Mouse (Mus musculus) forebrain, embryonic 15.5 days (tissue): ENCODE measurements around the gene Serpinb13. TPM values are rescaled to one million over a fixed set of nuclear protein-coding genes. Genes with fewer than 3 reads are reported as not detected.

Experiments
- ATAC-seq: fragments of 200-750 bp; cut with Nextera tagmentation; replicated peaks from 2 replicates; pipeline ENCODE4 v1.8.0; 2017; ENCODE audit warnings: mild to moderate bottlenecking, moderate TSS enrichment, moderate library complexity
- H3K27ac ChIP-seq: fragments of 300-500 bp; sonication (generic); replicated peaks from 2 replicates; pipeline ENCODE4 v1.5.1; 2015; ENCODE audit warnings: mild to moderate bottlenecking, inconsistent platforms
- H3K27me3 ChIP-seq: fragments of 300-500 bp; sonication (generic); 2 replicates; pipeline ENCODE4 v1.6.1; 2015; ENCODE audit warnings: inconsistent platforms
- H3K36me3 ChIP-seq: fragments of 300-500 bp; sonication (generic); 2 replicates; pipeline ENCODE4 v1.6.1; 2015; ENCODE audit warnings: mild to moderate bottlenecking, inconsistent platforms
- H3K4me1 ChIP-seq: fragments of 300-500 bp; sonication (generic); 2 replicates; pipeline ENCODE4 v1.6.1; 2015; ENCODE audit warnings: inconsistent platforms
- H3K4me2 ChIP-seq: fragments of 300-500 bp; sonication (generic); replicated peaks from 2 replicates; pipeline ENCODE4 v1.6.1; 2015; ENCODE audit warnings: mild to moderate bottlenecking, inconsistent platforms
- H3K4me3 ChIP-seq: fragments of 300-500 bp; sonication (generic); 2 replicates; pipeline ENCODE4 v1.5.1; 2015; ENCODE audit warnings: mild to moderate bottlenecking, inconsistent platforms
- H3K9ac ChIP-seq: fragments of 300-500 bp; sonication (generic); replicated peaks from 2 replicates; pipeline ENCODE4 v1.6.1; 2015; ENCODE audit warnings: mild to moderate bottlenecking, inconsistent platforms
- H3K9me3 ChIP-seq: fragments of 300-500 bp; sonication (generic); 2 replicates; pipeline ENCODE4 v1.6.1; 2016; ENCODE audit warnings: inconsistent platforms
- WGBS: fragments of 180-500 bp; shearing (Covaris S2); methylation state at CpG from one replicate; pipeline ENCODE4 v1.1.7; 2015; ENCODE audit warnings: mixed read lengths; 5-methylcytosine and 5-hydroxymethylcytosine counted together
- polyA plus RNA-seq: library from polyadenylated mRNA; unstranded; fragments of >200 nt; fragmentation: Nextera tagmentation; extraction: Ambion mirVana; gene quantifications from 2 replicates; pipeline ENCODE4 v1.2.1, GENCODE M21; 2015

The Serpinb13 gene
- not detected in 2 replicates for polyA plus RNA-seq

- H3K9me3 ChIP-seq = no peaks in the 10 kb centered on the region
- H3K27me3 ChIP-seq = no peaks in the 10 kb centered on the region
- no peak within 1 kb of the TSS for H3K4me2 ChIP-seq
- H3K27ac ChIP-seq = no peak within 1 kb of the TSS
- H3K36me3 ChIP-seq = no peaks in the 10 kb centered on the region
- H3K4me1 ChIP-seq = no peaks in the 10 kb centered on the region
- H3K9ac ChIP-seq = no peak within 1 kb of the TSS
- no peak for ATAC-seq
- no peak within 1 kb of the TSS for H3K4me3 ChIP-seq
Observed at GRCm38 (mm10) chr1:106980684-106981083, at the start of gene Serpinb13. Gene Serpinb13, plus strand, starts transcription at chr1:106980984.

- Histone ChIP-seq H3K4me1 (no peaks in the 10 kb centered on the region), H3K36me3 (no peaks in the 10 kb centered on the region), H3K27ac (no peak overlapping the region), H3K9ac (no peak overlapping the region), H3K27me3 (no peaks in the 10 kb centered on the region), H3K4me2 (no peak overlapping the region), H3K4me3 (no peak overlapping the region), H3K9me3 (no peaks in the 10 kb centered on the region)
- WGBS = 86% methylated on average over 4 of the region's 4 CpGs
- no peak for ATAC-seq
Observed at GRCm38 (mm10) chr1:106931954-106932353, 48.8 kb upstream of the Serpinb13 start.

- Histone ChIP-seq H3K4me1 (no peaks in the 10 kb centered on the region), H3K27me3 (no peaks in the 10 kb centered on the region)
- ATAC-seq = no peak
Observed at GRCm38 (mm10) chr1:106933658-106934057, 47.1 kb upstream of the Serpinb13 start.

GRCm38 (mm10) chr1:106934265-106934664, 46.5 kb upstream of the Serpinb13 start, which contains the start of gene Serpinb12:
Gene Serpinb12, plus strand, starts transcription at chr1:106934449.
- H3K9ac ChIP-seq = no peak within 1 kb of the TSS
- H3K4me3 ChIP-seq = no peak within 1 kb of the TSS
- ATAC-seq = no peak
- no peaks in the 10 kb centered on the region for H3K9me3 ChIP-seq
- H3K36me3 ChIP-seq = no peaks in the 10 kb centered on the region
- no peaks in the 10 kb centered on the region for H3K4me1 ChIP-seq
- H3K27ac ChIP-seq = no peak within 1 kb of the TSS
- no peaks in the 10 kb centered on the region for H3K27me3 ChIP-seq
- WGBS = 80% methylated on average over 6 of the region's 6 CpGs
- no peak within 1 kb of the TSS for H3K4me2 ChIP-seq

More at GRCm38 (mm10) chr1:106933658-106934057, 47.1 kb upstream of the Serpinb13 start:
- Histone ChIP-seq H3K4me3 (no peak overlapping the region), H3K4me2 (no peak overlapping the region), H3K27ac (no peak overlapping the region), H3K9ac (no peak overlapping the region), H3K36me3 (no peaks in the 10 kb centered on the region), H3K9me3 (no peaks in the 10 kb centered on the region)

- no peak for ATAC-seq
- H3K4me3 ChIP-seq = no peak overlapping the region
- H3K4me2 ChIP-seq = no peak overlapping the region
- H3K4me1 ChIP-seq = no peaks in the 10 kb centered on the region
- H3K27me3 ChIP-seq = no peaks in the 10 kb centered on the region
- H3K27ac ChIP-seq = no peak overlapping the region
- H3K9ac ChIP-seq = no peak overlapping the region
- no peaks in the 10 kb centered on the region for H3K9me3 ChIP-seq
- H3K36me3 ChIP-seq = no peaks in the 10 kb centered on the region
- WGBS = 76% methylated on average over 1 of the region's 1 CpGs
Observed at GRCm38 (mm10) chr1:106947217-106947616, 33.6 kb upstream of the Serpinb13 start.

- Histone ChIP-seq H3K36me3 (no peaks in the 10 kb centered on the region), H3K27ac (no peak overlapping the region), H3K9ac (no peak overlapping the region), H3K4me1 (no peaks in the 10 kb centered on the region), H3K27me3 (no peaks in the 10 kb centered on the region), H3K9me3 (no peaks in the 10 kb centered on the region), H3K4me2 (no peak overlapping the region), H3K4me3 (no peak overlapping the region)
- 81% methylated on average over 3 of the region's 3 CpGs for WGBS
- ATAC-seq = no peak
Observed at GRCm38 (mm10) chr1:106959981-106960380, 20.8 kb upstream of the Serpinb13 start.

GRCm38 (mm10) chr1:106961023-106961422, 19.8 kb upstream of the Serpinb13 start:
- Histone ChIP-seq H3K27me3 (no peaks in the 10 kb centered on the region), H3K9me3 (no peaks in the 10 kb centered on the region), H3K4me3 (no peak overlapping the region), H3K4me1 (no peaks in the 10 kb centered on the region), H3K9ac (no peak overlapping the region), H3K36me3 (no peaks in the 10 kb centered on the region), H3K27ac (no peak overlapping the region), H3K4me2 (no peak overlapping the region)
- WGBS = 39% methylated on average over 3 of the region's 3 CpGs
- ATAC-seq = no peak

GRCm38 (mm10) chr1:106983092-106983491, 2.3 kb downstream of the Serpinb13 start:
- no peaks in the 10 kb centered on the region for H3K36me3 ChIP-seq
- H3K9me3 ChIP-seq = no peaks in the 10 kb centered on the region
- H3K9ac ChIP-seq = no peak overlapping the region
- no peak overlapping the region for H3K4me3 ChIP-seq
- no peaks in the 10 kb centered on the region for H3K4me1 ChIP-seq
- WGBS = 100% methylated on average over 1 of the region's 1 CpGs
- no peak overlapping the region for H3K27ac ChIP-seq
- no peak overlapping the region for H3K4me2 ChIP-seq
- ATAC-seq = no peak
- H3K27me3 ChIP-seq = no peaks in the 10 kb centered on the region

- H3K4me1 ChIP-seq = no peaks in the 10 kb centered on the region
- no peak overlapping the region for H3K9ac ChIP-seq
- H3K27ac ChIP-seq = no peak overlapping the region
- no peaks in the 10 kb centered on the region for H3K36me3 ChIP-seq
- no peak overlapping the region for H3K4me3 ChIP-seq
- H3K27me3 ChIP-seq = no peaks in the 10 kb centered on the region
- WGBS = 68% methylated on average over 2 of the region's 2 CpGs
- H3K9me3 ChIP-seq = no peaks in the 10 kb centered on the region
- ATAC-seq = no peak
- H3K4me2 ChIP-seq = no peak overlapping the region
Observed at GRCm38 (mm10) chr1:106983865-106984264, 3.1 kb downstream of the Serpinb13 start.

GRCm38 (mm10) chr1:107000424-107000823, 19.6 kb downstream of the Serpinb13 start:
- no peak overlapping the region for H3K4me3 ChIP-seq
- H3K36me3 ChIP-seq = no peaks in the 10 kb centered on the region
- no peaks in the 10 kb centered on the region for H3K27me3 ChIP-seq
- no peak overlapping the region for H3K27ac ChIP-seq
- H3K4me2 ChIP-seq = no peak overlapping the region
- 0 out of 2 replicates have a peak, but pooled peaks have one; percentile 32 for ATAC-seq
- no peak overlapping the region for H3K9ac ChIP-seq
- H3K9me3 ChIP-seq = no peaks in the 10 kb centered on the region
- no peaks in the 10 kb centered on the region for H3K4me1 ChIP-seq
- 71% methylated on average over 13 of the region's 13 CpGs for WGBS

- H3K27ac ChIP-seq = no peak overlapping the region
- H3K27me3 ChIP-seq = no peaks in the 10 kb centered on the region
- H3K4me3 ChIP-seq = no peak overlapping the region
- no peak overlapping the region for H3K4me2 ChIP-seq
- H3K9me3 ChIP-seq = no peaks in the 10 kb centered on the region
- no peaks in the 10 kb centered on the region for H3K4me1 ChIP-seq
- no peaks in the 10 kb centered on the region for H3K36me3 ChIP-seq
- ATAC-seq = no peak
- 73% methylated on average over 2 of the region's 2 CpGs for WGBS
- H3K9ac ChIP-seq = no peak overlapping the region
Observed at GRCm38 (mm10) chr1:107001754-107002153, 21.0 kb downstream of the Serpinb13 start.

- ATAC-seq = no peak
- Histone ChIP-seq H3K27ac (no peak overlapping the region), H3K36me3 (no peaks in the 10 kb centered on the region), H3K27me3 (no peaks in the 10 kb centered on the region), H3K9ac (no peak overlapping the region), H3K9me3 (no peaks in the 10 kb centered on the region), H3K4me3 (no peak overlapping the region), H3K4me1 (no peaks in the 10 kb centered on the region), H3K4me2 (no peak overlapping the region)
- WGBS = 76% methylated on average over 3 of the region's 3 CpGs
Observed at GRCm38 (mm10) chr1:107006316-107006715, 25.5 kb downstream of the Serpinb13 start.

- no peaks in the 10 kb centered on the region for H3K36me3 ChIP-seq
- H3K9me3 ChIP-seq = no peaks in the 10 kb centered on the region
- no peaks in the 10 kb centered on the region for H3K27me3 ChIP-seq
- no peak for ATAC-seq
- no peaks in the 10 kb centered on the region for H3K4me1 ChIP-seq
- H3K4me2 ChIP-seq = no peak overlapping the region
- WGBS = 50% methylated on average over 2 of the region's 2 CpGs
- H3K9ac ChIP-seq = no peak overlapping the region
- no peak overlapping the region for H3K27ac ChIP-seq
- H3K4me3 ChIP-seq = no peak overlapping the region
Observed at GRCm38 (mm10) chr1:107014530-107014929, 33.7 kb downstream of the Serpinb13 start.
